Mouse (Mus musculus): ENCODE results near the gene Gm45062. TPM values are rescaled to one million over a fixed set of nuclear protein-coding genes. Genes with fewer than 3 reads are reported as not detected.
"Not testable (repeated sequence)": the region's sequence is repeated elsewhere in the genome, so short reads cannot be mapped to it uniquely, and the experiment has no call there.

Gene Gm45062
- polyA plus RNA-seq, 1 experiment, result not detected

DNA sequence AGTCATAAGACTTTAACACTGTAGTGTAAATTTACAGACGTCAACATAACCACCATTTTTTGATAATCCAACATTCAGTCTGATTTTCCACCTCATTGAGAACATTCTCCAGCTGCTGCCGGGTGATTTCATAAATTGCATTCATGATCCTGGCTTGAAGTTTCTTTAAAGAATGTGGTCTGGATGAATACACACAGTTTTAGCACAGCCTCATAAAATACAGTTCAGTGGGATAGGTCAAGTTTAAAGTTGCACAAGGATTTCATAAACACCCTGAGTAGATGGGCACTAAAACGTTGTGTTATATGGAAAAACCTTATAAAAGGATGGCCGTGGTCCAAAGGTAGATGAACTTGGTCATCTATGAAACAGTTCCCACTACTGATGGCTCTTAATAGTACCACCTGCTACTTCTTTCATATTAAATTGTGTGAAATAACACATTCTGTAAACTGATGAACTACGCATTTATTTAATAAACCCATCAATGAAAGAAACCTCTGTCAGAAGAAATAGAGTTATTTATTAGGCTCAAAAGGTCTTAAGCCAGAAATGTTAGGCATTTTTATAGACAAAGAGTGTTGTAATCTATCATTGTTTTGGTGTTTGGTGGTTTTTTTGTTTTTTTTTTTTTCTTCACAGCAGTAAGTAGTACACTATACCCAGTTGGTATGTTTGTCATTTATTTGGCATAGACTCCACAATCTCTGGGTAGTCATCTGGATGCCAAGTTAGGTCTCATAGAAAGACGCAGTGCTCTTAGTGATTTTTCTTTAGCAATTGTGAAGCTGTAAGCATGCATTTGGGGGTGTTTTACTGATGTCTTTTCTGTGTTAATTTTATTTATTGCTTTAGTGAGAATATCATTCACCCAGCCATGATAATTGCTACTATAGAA, 48.9 kb downstream of the Gm45062 start:
- Histone ChIP-seq H3K4me3 (ENCODE audit: extremely low read depth, insufficient read depth, insufficient read length) (no peak overlapping the region), H3K27ac (ENCODE audit: insufficient read depth, low read length) (no peak overlapping the region), H3K27me3 (ENCODE audit: control insufficient read depth, insufficient read depth, low read length) (no peaks in the 10 kb centered on the region), H3K36me3 (ENCODE audit: control insufficient read depth, insufficient read depth, low read length) (no peaks in the 10 kb centered on the region), H3K4me1 (ENCODE audit: control insufficient read depth, insufficient read depth, insufficient read length) (no peaks in the 10 kb centered on the region)
- 89% methylated on average over 6 of the region's 6 CpGs for WGBS
- DNase-seq (ENCODE audit: low read depth in 1 of 2, low spot score in 2 of 2), result no peak
- no peak for TF ChIP-seq POLR2A (IDR thresholded peaks at IDR 0.05; ENCODE audit: low read depth, low read length)
- no peak for TF ChIP-seq CTCF (IDR thresholded peaks at IDR 0.05; ENCODE audit: extremely low read depth, insufficient read depth, insufficient read length, insufficient replicate concordance)

DNA sequence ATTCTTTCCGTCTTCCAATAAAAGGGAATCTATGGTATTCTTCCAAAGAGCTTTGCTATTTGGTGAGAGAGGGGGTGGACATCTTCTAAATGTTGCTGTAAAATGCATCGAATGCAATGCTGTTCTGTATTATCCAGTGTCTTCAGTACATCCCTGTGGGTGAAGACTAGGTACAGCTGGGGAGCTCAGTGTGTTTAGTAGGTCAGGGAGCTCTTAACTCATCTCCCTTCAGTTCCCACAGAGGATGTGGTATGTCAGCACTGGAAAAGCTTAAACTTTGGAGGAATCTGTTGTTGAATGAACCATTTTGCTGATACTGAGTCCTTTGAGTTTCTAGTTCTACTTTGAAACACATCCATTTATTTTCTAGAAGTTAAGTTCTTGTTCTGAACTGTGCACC, 53.3 kb downstream of the Gm45062 start:
- no peaks in the 10 kb centered on the region for H3K36me3 ChIP-seq (ENCODE audit: control insufficient read depth, insufficient read depth, low read length)
- H3K27ac ChIP-seq (ENCODE audit: insufficient read depth, low read length), result no peak overlapping the region
- DNase-seq (ENCODE audit: low read depth in 1 of 2, low spot score in 2 of 2), result no peak
- TF ChIP-seq CTCF (IDR thresholded peaks at IDR 0.05; ENCODE audit: extremely low read depth, insufficient read depth, insufficient read length, insufficient replicate concordance) (no peak), POLR2A (IDR thresholded peaks at IDR 0.05; ENCODE audit: low read depth, low read length) (no peak)
- H3K4me3 ChIP-seq (ENCODE audit: extremely low read depth, insufficient read depth, insufficient read length), result no peak overlapping the region
- H3K27me3 ChIP-seq (ENCODE audit: control insufficient read depth, insufficient read depth, low read length), result no peaks in the 10 kb centered on the region
- H3K4me1 ChIP-seq (ENCODE audit: control insufficient read depth, insufficient read depth, insufficient read length), result no peaks in the 10 kb centered on the region
- WGBS, result 89% methylated on average over 2 of the region's 2 CpGs

DNA sequence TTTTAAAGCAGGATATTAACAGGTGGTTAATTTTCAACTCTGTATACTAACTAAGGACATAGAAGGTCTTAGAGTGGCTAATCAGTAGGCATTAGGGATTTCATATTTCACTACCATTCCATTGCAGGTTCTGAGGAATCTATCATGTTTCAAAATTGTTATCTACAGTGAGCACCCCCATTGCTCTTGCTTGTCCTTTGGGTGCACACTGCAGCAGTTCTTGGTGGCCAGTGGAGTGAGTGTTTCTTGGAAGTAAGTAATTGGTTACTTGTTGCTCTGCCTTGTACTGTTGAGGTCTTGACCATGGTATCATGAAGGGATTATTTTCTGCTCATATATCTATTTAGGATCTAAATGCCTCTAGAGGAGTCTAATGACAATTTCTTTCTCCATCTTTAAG, 57.0 kb downstream of the Gm45062 start:
- H3K4me3 ChIP-seq (ENCODE audit: extremely low read depth, insufficient read depth, insufficient read length), result no peak overlapping the region
- H3K4me1 ChIP-seq (ENCODE audit: control insufficient read depth, insufficient read depth, insufficient read length), result no peaks in the 10 kb centered on the region
- no peak for TF ChIP-seq POLR2A (IDR thresholded peaks at IDR 0.05; ENCODE audit: low read depth, low read length)
- TF ChIP-seq CTCF (IDR thresholded peaks at IDR 0.05; ENCODE audit: extremely low read depth, insufficient read depth, insufficient read length, insufficient replicate concordance), result no peak
- no peak overlapping the region for H3K27ac ChIP-seq (ENCODE audit: insufficient read depth, low read length)
- no peak for DNase-seq (ENCODE audit: low read depth in 1 of 2, low spot score in 2 of 2)
- no peaks in the 10 kb centered on the region for H3K27me3 ChIP-seq (ENCODE audit: control insufficient read depth, insufficient read depth, low read length)
- no peaks in the 10 kb centered on the region for H3K36me3 ChIP-seq (ENCODE audit: control insufficient read depth, insufficient read depth, low read length)

DNA sequence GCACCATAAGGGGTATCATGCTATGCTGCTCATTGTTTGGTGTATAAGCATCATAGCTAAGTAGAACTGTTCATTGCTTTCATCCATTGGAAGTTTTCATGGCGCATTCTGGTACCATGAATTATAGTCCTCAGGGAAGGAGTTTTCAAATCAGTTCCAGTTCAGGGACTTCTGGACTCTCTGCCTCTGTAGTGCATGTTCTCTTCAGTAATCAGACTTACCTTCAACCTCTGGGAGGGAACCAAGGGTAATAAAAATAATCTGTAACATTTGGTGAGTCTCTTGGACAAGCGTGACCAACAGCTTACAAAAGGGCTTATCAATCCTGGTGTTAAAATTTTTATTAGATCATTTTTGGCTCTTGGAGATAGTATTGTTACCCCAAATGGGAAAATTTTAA, 60.3 kb downstream of the Gm45062 start:
- no peak for DNase-seq (ENCODE audit: low read depth in 1 of 2, low spot score in 2 of 2)
- Histone ChIP-seq H3K4me1 (ENCODE audit: control insufficient read depth, insufficient read depth, insufficient read length) (no peaks in the 10 kb centered on the region), H3K4me3 (ENCODE audit: extremely low read depth, insufficient read depth, insufficient read length) (no peak overlapping the region), H3K27me3 (ENCODE audit: control insufficient read depth, insufficient read depth, low read length) (no peaks in the 10 kb centered on the region), H3K27ac (ENCODE audit: insufficient read depth, low read length) (no peak overlapping the region), H3K36me3 (ENCODE audit: control insufficient read depth, insufficient read depth, low read length) (no peaks in the 10 kb centered on the region)
- no peak for TF ChIP-seq POLR2A (IDR thresholded peaks at IDR 0.05; ENCODE audit: low read depth, low read length)
- TF ChIP-seq CTCF (IDR thresholded peaks at IDR 0.05; ENCODE audit: extremely low read depth, insufficient read depth, insufficient read length, insufficient replicate concordance), result no peak
- 97% methylated on average over 2 of the region's 2 CpGs for WGBS

DNA sequence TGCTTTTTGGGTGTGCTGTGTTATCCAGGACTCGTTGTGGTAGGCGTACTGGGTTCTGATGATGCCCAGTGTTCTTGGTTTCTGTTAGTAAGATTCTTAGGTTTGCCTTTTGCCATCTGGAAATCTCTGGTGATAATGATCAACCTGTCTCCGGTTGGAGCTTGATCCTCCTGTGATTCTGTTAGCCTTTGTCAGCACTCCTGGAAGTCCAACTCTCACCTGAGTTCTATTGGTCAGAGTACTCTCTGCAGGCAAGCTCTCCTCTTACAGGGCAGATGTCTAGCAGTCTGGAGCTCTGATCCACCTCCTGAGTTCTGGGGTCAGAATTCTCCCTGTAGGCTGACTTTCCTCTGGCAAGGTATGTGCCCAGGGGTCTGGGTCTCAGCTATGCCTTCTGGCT, 72.2 kb downstream of the Gm45062 start:
- 94% methylated on average over 3 of the region's 3 CpGs for WGBS
- not testable (repeated sequence) for H3K27me3 ChIP-seq (ENCODE audit: control insufficient read depth, insufficient read depth, low read length)

DNA sequence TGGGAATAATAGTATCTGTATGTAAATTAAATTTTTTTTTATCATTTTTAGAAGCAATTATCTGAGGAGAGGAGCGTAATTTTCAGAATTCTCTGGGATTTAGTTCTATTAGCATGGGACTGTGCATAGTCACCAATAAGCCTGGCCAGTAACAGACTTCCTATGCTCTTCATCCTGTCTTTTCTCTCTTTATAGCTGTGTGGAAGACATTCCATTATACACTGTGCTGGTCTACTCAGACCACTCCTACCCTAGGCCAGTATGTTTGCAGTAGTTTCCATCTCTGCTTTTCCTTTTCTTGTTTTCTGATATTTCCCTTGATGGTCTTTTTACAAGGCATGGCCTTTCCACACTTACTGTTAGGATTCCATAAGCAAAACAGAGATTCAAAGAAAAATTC, 74.1 kb downstream of the Gm45062 start:
- Histone ChIP-seq H3K4me1 (ENCODE audit: control insufficient read depth, insufficient read depth, insufficient read length) (peaks cover 3% of the 10 kb centered on the region; the same call in 1 of the 2 replicates), H3K4me3 (ENCODE audit: extremely low read depth, insufficient read depth, insufficient read length) (no peak overlapping the region), H3K27me3 (ENCODE audit: control insufficient read depth, insufficient read depth, low read length) (no peaks in the 10 kb centered on the region), H3K27ac (ENCODE audit: insufficient read depth, low read length) (no peak overlapping the region), H3K36me3 (ENCODE audit: control insufficient read depth, insufficient read depth, low read length) (no peaks in the 10 kb centered on the region)
- no peak for DNase-seq (ENCODE audit: low read depth in 1 of 2, low spot score in 2 of 2)
- TF ChIP-seq CTCF (IDR thresholded peaks at IDR 0.05; ENCODE audit: extremely low read depth, insufficient read depth, insufficient read length, insufficient replicate concordance) (no peak), POLR2A (IDR thresholded peaks at IDR 0.05; ENCODE audit: low read depth, low read length) (no peak)
- 95% methylated on average over 1 of the region's 1 CpGs for WGBS

More for the DNA sequence above, 72.2 kb downstream of the Gm45062 start:
- not testable (repeated sequence) for H3K4me3 ChIP-seq (ENCODE audit: extremely low read depth, insufficient read depth, insufficient read length); H3K36me3 ChIP-seq (ENCODE audit: control insufficient read depth, insufficient read depth, low read length); H3K4me1 ChIP-seq (ENCODE audit: control insufficient read depth, insufficient read depth, insufficient read length); DNase-seq (ENCODE audit: low read depth in 1 of 2, low spot score in 2 of 2); H3K27ac ChIP-seq (ENCODE audit: insufficient read depth, low read length)

All from spleen, adult 2 months (tissue).